Comparison of ENCODE assay signal across 8 mouse cellular contexts in genomic region chr10:57448051-57448716, GRCm38 (mm10). TPM values are rescaled to one million over a fixed set of nuclear protein-coding genes. Genes with fewer than 3 reads are reported as not detected.
DNase-seq lines count a peak whose midpoint lies in the region; ATAC-seq and TF ChIP-seq lines count a peak whose summit lies in the region.

No protein-coding gene starts in this region.

- no peaks in the 10 kb centered on the region for H3K4me1 ChIP-seq in hindbrain, embryonic 13.5 days (replicated peaks)
- H3K4me1 ChIP-seq in lung, postnatal 0 days (ENCODE audit: insufficient read depth, low read depth, low read length) = no peaks in the 10 kb centered on the region

- TF ChIP-seq EP300 in lung, postnatal 0 days (IDR thresholded peaks at IDR 0.05) = no peak

- H3K4me3 ChIP-seq in hindbrain, embryonic 13.5 days = peak overlapping the region; percentile 24
- 0 out of 2 replicates have a peak overlapping the region, but pooled peaks have one; percentile 6 for H3K4me3 ChIP-seq in lung, postnatal 0 days (ENCODE audit: low read depth, low read length)

- H3K36me3 ChIP-seq in hindbrain, embryonic 13.5 days = no peaks in the 10 kb centered on the region
- no peaks in the 10 kb centered on the region for H3K36me3 ChIP-seq in lung, postnatal 0 days (ENCODE audit: insufficient read depth, low read length)

- peak overlapping the region; percentile 37 for H3K4me2 ChIP-seq in hindbrain, embryonic 13.5 days
- H3K4me2 ChIP-seq in lung, postnatal 0 days (replicated peaks; ENCODE audit: low read depth, low read length) = peak overlapping the region; percentile 32

- H3K9me3 ChIP-seq in hindbrain, embryonic 13.5 days = no peaks in the 10 kb centered on the region
- H3K9me3 ChIP-seq in lung, postnatal 0 days (ENCODE audit: low read length) = no peaks in the 10 kb centered on the region

- ATAC-seq in hindbrain, embryonic 13.5 days (ENCODE audit: low FRiP score) = peak; percentile 72
- no peak for ATAC-seq in lung, postnatal 0 days

- peak; percentile 82 for TF ChIP-seq CTCF in lung, postnatal 0 days (IDR thresholded peaks at IDR 0.05)

- DNase-seq in NIH3T3 (ENCODE audit: low read depth) = peak; percentile 84
- DNase-seq in cerebellum, adult 8-10 months = peak; percentile 62
- peak; percentile 75 for DNase-seq in forelimb bud, embryonic 11.5 days (ENCODE audit: low read depth, low spot score)
- peak; percentile 85 to 91 for DNase-seq in layer of hippocampus, postnatal 10 days (ENCODE audit: low spot score in 2 of 2)
- DNase-seq in lung, postnatal 0 days (ENCODE audit: low spot score) = peak; percentile 71
- peak; percentile 92 for DNase-seq in retina, embryonic 14.5 days (ENCODE audit: low spot score)
- DNase-seq in urinary bladder, adult 2 months (ENCODE audit: low spot score) = peak; percentile 51

- H3K27ac ChIP-seq in hindbrain, embryonic 13.5 days = no peak overlapping the region
- no peak overlapping the region for H3K27ac ChIP-seq in lung, postnatal 0 days (ENCODE audit: low read length)

- 6% methylated on average over 19 of the region's 19 CpGs for WGBS in hindbrain, embryonic 13.5 days
- WGBS in lung, postnatal 0 days = 5% methylated on average over 19 of the region's 19 CpGs

- no peaks in the 10 kb centered on the region for H3K27me3 ChIP-seq in hindbrain, embryonic 13.5 days
- no peaks in the 10 kb centered on the region for H3K27me3 ChIP-seq in lung, postnatal 0 days (replicated peaks; ENCODE audit: insufficient read depth, low read length)

- H3K9ac ChIP-seq in hindbrain, embryonic 13.5 days = no peak overlapping the region
- no peak overlapping the region for H3K9ac ChIP-seq in lung, postnatal 0 days (replicated peaks; ENCODE audit: low read depth)

RNA-seq across cellular contexts. Expression of gene Hsf2, which starts 38.0 kb away (rescaled TPM):
- polyA plus RNA-seq in hindbrain, embryonic 13.5 days (2015; fragmentation: Nextera tagmentation; extraction: Ambion mirVana) = 68.3 and 71.5 TPM in 2 replicates
- 10 to 100 TPM; 43.9 to 44.5 TPM for total RNA-seq in layer of hippocampus, postnatal 10 days (2021)
- 17.3 and 17.8 TPM in 2 replicates for polyA plus RNA-seq in lung, postnatal 0 days (2015; fragmentation: Nextera tagmentation; extraction: Ambion mirVana)
- 10.6 and 10.7 TPM in 2 replicates for polyA plus RNA-seq in urinary bladder, adult 2 months (2012; rRNA removed)
